Mouse (Mus musculus) heart, embryonic 12.5 days (tissue): ENCODE measurements around the gene Prmt8. TPM values are rescaled to one million over a fixed set of nuclear protein-coding genes. Genes with fewer than 3 reads are reported as not detected.

ENCODE experiments used
- ATAC-seq: fragments of 200-750 bp; cut with Nextera tagmentation; 2 replicates; pipeline ENCODE4 v1.8.0; 2017; ENCODE audit warnings: moderate TSS enrichment, moderate library complexity; ENCODE audit not compliant: insufficient number of reproducible peaks, low FRiP score
- H3K27ac ChIP-seq: fragments of 300-500 bp; sonication (generic); 2 replicates; pipeline ENCODE4 v1.5.1; 2016; ENCODE audit warnings: mild to moderate bottlenecking, moderate library complexity; ENCODE audit not compliant: poor library complexity, severe bottlenecking
- H3K27me3 ChIP-seq: fragments of 300-500 bp; sonication (generic); replicated peaks from 2 replicates; pipeline ENCODE4 v1.6.1; 2016; ENCODE audit warnings: mild to moderate bottlenecking, moderate library complexity
- H3K36me3 ChIP-seq: fragments of 300-500 bp; sonication (generic); 2 replicates; pipeline ENCODE4 v1.6.1; 2016; ENCODE audit warnings: mild to moderate bottlenecking, moderate library complexity
- H3K4me1 ChIP-seq: fragments of 300-500 bp; sonication (generic); replicated peaks from 2 replicates; pipeline ENCODE4 v1.6.1; 2016; ENCODE audit warnings: mild to moderate bottlenecking
- H3K4me2 ChIP-seq: fragments of 300-500 bp; sonication (generic); 2 replicates; pipeline ENCODE4 v1.6.1; 2016; ENCODE audit warnings: mild to moderate bottlenecking, moderate library complexity
- H3K4me3 ChIP-seq: fragments of 300-500 bp; sonication (generic); 2 replicates; pipeline ENCODE4 v1.5.1; 2016; ENCODE audit warnings: mild to moderate bottlenecking
- H3K9ac ChIP-seq: fragments of 300-500 bp; sonication (generic); 2 replicates; pipeline ENCODE4 v1.6.1; 2016; ENCODE audit warnings: mild to moderate bottlenecking, moderate library complexity
- H3K9me3 ChIP-seq: fragments of 300-500 bp; sonication (generic); replicated peaks from 2 replicates; pipeline ENCODE4 v1.6.1; 2016; ENCODE audit warnings: mild to moderate bottlenecking, moderate library complexity
- WGBS: fragments of 180-500 bp; shearing (Covaris S2); methylation state at CpG from one replicate; pipeline ENCODE4 v1.1.7; 2016; 5-methylcytosine and 5-hydroxymethylcytosine counted together
- polyA plus RNA-seq: library from polyadenylated mRNA; unstranded; fragments of >200 nt; fragmentation: Nextera tagmentation; extraction: Ambion mirVana; gene quantifications from 2 replicates; pipeline ENCODE4 v1.2.1, GENCODE M21; 2016

The Prmt8 gene
- polyA plus RNA-seq = 0.79 and 0.96 TPM in 2 replicates

- Histone ChIP-seq H3K4me2 (peak within 1 kb of the TSS; percentile 89), H3K9ac (peak within 1 kb of the TSS; percentile 45), H3K4me3 (peak within 1 kb of the TSS; percentile 52), H3K36me3 (no peaks in the 10 kb centered on the region), H3K4me1 (peaks cover 46% of the 10 kb centered on the region), H3K9me3 (no peaks in the 10 kb centered on the region), H3K27me3 (peaks cover 72% of the 10 kb centered on the region), H3K27ac (no peak within 1 kb of the TSS)
- ATAC-seq = no peak
- 2% methylated on average over 42 of the region's 42 CpGs for WGBS
These were observed at the start of gene Prmt8 for GRCm38 (mm10) chr6:127769275-127770156. Prmt8 (minus strand) TSS chr6:127769472.

- no peak for ATAC-seq
- peaks cover 19% of the 10 kb centered on the region for H3K27me3 ChIP-seq
- H3K4me3 ChIP-seq = no peak overlapping the region
- H3K4me2 ChIP-seq = no peak overlapping the region
- no peaks in the 10 kb centered on the region for H3K4me1 ChIP-seq
- no peaks in the 10 kb centered on the region for H3K9me3 ChIP-seq
- no peak overlapping the region for H3K9ac ChIP-seq
- H3K27ac ChIP-seq = no peak overlapping the region
- H3K36me3 ChIP-seq = no peaks in the 10 kb centered on the region
- WGBS = 69% methylated on average over 9 of the region's 9 CpGs
These were observed 33.9 kb upstream of the Prmt8 start for GRCm38 (mm10) chr6:127803046-127803729.

DNA sequence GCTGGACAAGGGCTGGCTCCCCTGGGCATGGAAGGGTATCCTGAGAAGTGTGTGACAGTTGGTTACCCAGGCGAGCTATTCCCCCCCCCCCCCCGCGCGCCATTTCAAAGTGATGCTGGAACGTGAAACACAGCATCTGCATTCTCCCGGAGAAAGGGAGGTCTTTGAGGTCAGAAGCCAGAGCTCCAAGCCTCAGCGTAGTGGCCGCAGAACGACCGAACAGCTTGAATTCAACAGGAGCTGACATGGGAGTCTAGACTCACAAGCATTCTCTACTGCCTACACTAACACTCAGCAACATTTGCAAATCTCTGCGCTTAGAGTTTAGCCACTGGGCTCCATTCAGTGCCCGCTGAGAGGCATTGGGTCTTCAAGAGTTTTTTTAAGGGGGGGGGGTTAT is 32.9 kb upstream of the Prmt8 start:
- Histone ChIP-seq H3K4me1 (peaks cover 3% of the 10 kb centered on the region), H3K27me3 (peaks cover 19% of the 10 kb centered on the region), H3K9ac (no peak overlapping the region), H3K27ac (no peak overlapping the region), H3K9me3 (no peaks in the 10 kb centered on the region), H3K36me3 (no peaks in the 10 kb centered on the region), H3K4me3 (no peak overlapping the region), H3K4me2 (no peak overlapping the region)
- no peak for ATAC-seq
- WGBS = 80% methylated on average over 11 of the region's 12 CpGs

DNA sequence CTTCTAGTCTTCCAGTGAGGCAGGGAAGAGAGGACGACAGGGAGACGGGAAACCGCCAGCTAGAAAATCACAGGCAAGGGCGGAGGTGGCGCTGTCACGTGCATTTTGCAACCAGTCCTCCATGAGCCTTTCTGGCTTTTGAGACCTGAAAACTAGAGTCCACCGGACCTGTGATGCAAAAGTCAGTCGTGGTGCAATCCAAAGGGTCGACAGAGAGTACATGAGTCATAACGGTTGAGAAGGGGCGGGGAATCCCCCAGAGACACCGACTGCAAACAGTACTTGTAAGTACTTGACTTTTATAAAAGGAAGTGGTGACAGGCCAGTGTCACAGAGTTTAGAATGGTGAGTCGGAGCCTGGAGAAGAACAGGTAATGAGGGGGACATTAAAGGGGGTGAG is 20.8 kb upstream of the Prmt8 start:
- ATAC-seq = no peak
- no peak overlapping the region for H3K4me3 ChIP-seq
- WGBS = 41% methylated on average over 13 of the region's 13 CpGs
- H3K36me3 ChIP-seq = no peaks in the 10 kb centered on the region
- H3K4me1 ChIP-seq = peaks cover 17% of the 10 kb centered on the region
- H3K9ac ChIP-seq = no peak overlapping the region
- H3K27ac ChIP-seq = no peak overlapping the region
- peaks cover 22% of the 10 kb centered on the region for H3K27me3 ChIP-seq
- H3K4me2 ChIP-seq = peak overlapping the region; percentile 21; the same call in 1 of the 2 replicates
- H3K9me3 ChIP-seq = no peaks in the 10 kb centered on the region

- Histone ChIP-seq H3K36me3 (no peaks in the 10 kb centered on the region), H3K4me1 (peaks cover 41% of the 10 kb centered on the region), H3K9me3 (no peaks in the 10 kb centered on the region), H3K4me2 (no peak overlapping the region), H3K9ac (no peak overlapping the region), H3K4me3 (no peak overlapping the region), H3K27me3 (peaks cover 71% of the 10 kb centered on the region), H3K27ac (no peak overlapping the region)
- no peak for ATAC-seq
- WGBS = 34% methylated on average over 4 of the region's 4 CpGs
These were observed 1.5 kb upstream of the Prmt8 start for GRCm38 (mm10) chr6:127770806-127771205.

- H3K4me3 ChIP-seq = peak overlapping the region; percentile 52
- peak overlapping the region; percentile 45 for H3K9ac ChIP-seq
- H3K4me1 ChIP-seq = peaks cover 46% of the 10 kb centered on the region
- peaks cover 72% of the 10 kb centered on the region for H3K27me3 ChIP-seq
- peak overlapping the region; percentile 89 for H3K4me2 ChIP-seq
- WGBS = under 1% methylated on average over 58 of the region's 64 CpGs
- no peak overlapping the region for H3K27ac ChIP-seq
- no peaks in the 10 kb centered on the region for H3K9me3 ChIP-seq
- ATAC-seq = no peak
- H3K36me3 ChIP-seq = no peaks in the 10 kb centered on the region
These were observed 524 bp downstream of the Prmt8 start for GRCm38 (mm10) chr6:127768621-127769274.

GRCm38 (mm10) chr6:127767706-127768493 is 1.4 kb downstream of the Prmt8 start:
- Histone ChIP-seq H3K4me1 (peaks cover 43% of the 10 kb centered on the region), H3K27ac (no peak overlapping the region), H3K27me3 (peaks cover 74% of the 10 kb centered on the region), H3K4me3 (peak overlapping the region; percentile 52), H3K9me3 (no peaks in the 10 kb centered on the region), H3K9ac (no peak overlapping the region), H3K4me2 (peak overlapping the region; percentile 89), H3K36me3 (no peaks in the 10 kb centered on the region)
- peak; percentile 74 for ATAC-seq
- under 1% methylated on average over 49 of the region's 49 CpGs for WGBS

- Histone ChIP-seq H3K36me3 (no peaks in the 10 kb centered on the region), H3K9ac (no peak overlapping the region), H3K4me3 (peak overlapping the region; percentile 52), H3K4me1 (peaks cover 41% of the 10 kb centered on the region), H3K27me3 (peaks cover 67% of the 10 kb centered on the region), H3K9me3 (no peaks in the 10 kb centered on the region), H3K4me2 (peak overlapping the region; percentile 89), H3K27ac (peak overlapping the region; percentile 71)
- ATAC-seq = peak; percentile 30; the same call in 1 of the 2 replicates
- 2% methylated on average over 18 of the region's 18 CpGs for WGBS
These were observed 2.0 kb downstream of the Prmt8 start for GRCm38 (mm10) chr6:127767201-127767705.

- Histone ChIP-seq H3K9me3 (no peaks in the 10 kb centered on the region), H3K4me3 (peak overlapping the region; percentile 52), H3K27ac (peak overlapping the region; percentile 71), H3K9ac (no peak overlapping the region), H3K27me3 (peaks cover 62% of the 10 kb centered on the region), H3K4me1 (peaks cover 41% of the 10 kb centered on the region), H3K4me2 (peak overlapping the region; percentile 89), H3K36me3 (no peaks in the 10 kb centered on the region)
- under 1% methylated on average over 28 of the region's 28 CpGs for WGBS
- peak; percentile 61 for ATAC-seq
These were observed 2.6 kb downstream of the Prmt8 start for GRCm38 (mm10) chr6:127766641-127767200.

GRCm38 (mm10) chr6:127766041-127766604 is 3.1 kb downstream of the Prmt8 start:
- H3K4me1 ChIP-seq = peaks cover 41% of the 10 kb centered on the region
- H3K4me3 ChIP-seq = peak overlapping the region; percentile 21; the same call in 1 of the 2 replicates
- H3K9me3 ChIP-seq = no peaks in the 10 kb centered on the region
- peak overlapping the region; percentile 89 for H3K4me2 ChIP-seq
- H3K9ac ChIP-seq = 0 out of 2 replicates have a peak overlapping the region, but pooled peaks have one; percentile 5
- 9% methylated on average over 9 of the region's 11 CpGs for WGBS
- H3K36me3 ChIP-seq = no peaks in the 10 kb centered on the region
- ATAC-seq = no peak
- peaks cover 57% of the 10 kb centered on the region for H3K27me3 ChIP-seq
- H3K27ac ChIP-seq = peak overlapping the region; percentile 71
